Mouse (Mus musculus) WW6 (cell line): ENCODE measurements around the gene Pttg1.

Source experiments
- DNase-seq: peaks from one replicate; pipeline ENCODE4 v3.0.0-alpha.2; 2013; ENCODE audit warnings: low read depth, low spot score

Gene Pttg1

DNA sequence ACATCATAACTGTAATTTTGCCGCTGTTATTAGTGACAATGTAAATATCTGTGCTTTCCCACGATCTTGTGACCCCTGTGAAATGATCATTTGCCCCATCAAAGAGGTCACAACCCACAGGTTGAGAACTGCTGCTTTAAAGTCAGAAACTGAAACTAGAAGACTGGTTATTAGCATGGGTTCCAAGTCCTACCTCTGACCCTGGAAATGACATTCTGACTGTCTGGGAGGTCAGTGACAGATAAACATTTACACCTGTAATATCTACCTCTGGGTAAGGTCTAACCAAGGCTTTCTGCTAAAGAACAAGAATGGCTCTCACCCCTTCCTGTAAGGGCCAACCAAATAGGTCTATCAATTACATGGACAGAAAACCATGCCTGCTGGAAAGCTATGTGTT lies 17.2 kb downstream of the Pttg1 start:
- DNase-seq: no peak

DNA sequence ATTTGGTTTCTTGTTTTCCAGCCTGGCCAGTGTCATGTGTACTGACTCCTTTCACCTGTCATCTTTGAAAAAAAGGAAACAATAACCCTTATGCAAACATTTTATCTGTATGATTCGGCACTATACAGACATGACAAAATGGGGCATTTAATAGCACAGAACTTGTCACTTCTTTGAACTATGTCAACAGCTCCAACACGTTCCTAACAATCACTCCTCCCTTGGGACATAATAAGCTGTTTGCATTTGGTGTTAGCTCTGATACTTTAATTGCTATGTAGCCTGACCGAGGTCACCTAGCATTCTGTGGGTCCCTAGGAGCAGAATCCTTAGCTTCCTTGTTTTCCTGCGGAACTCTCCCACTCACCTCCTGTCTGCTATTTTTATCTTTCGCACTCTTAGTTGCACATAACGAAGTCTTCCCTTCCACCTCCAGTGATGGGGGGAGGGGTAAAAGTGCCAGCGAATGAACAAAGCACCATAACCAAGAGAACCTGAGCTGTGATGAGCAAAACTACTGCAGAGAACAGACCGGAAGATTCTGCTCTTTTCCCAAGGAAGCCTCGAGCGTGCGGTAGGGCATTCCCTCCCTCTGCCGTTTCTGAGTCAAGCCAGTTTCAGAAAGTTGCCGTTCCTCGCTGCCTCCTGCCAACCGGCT lies 21.8 kb downstream of the Pttg1 start:
- no peak for DNase-seq

DNA sequence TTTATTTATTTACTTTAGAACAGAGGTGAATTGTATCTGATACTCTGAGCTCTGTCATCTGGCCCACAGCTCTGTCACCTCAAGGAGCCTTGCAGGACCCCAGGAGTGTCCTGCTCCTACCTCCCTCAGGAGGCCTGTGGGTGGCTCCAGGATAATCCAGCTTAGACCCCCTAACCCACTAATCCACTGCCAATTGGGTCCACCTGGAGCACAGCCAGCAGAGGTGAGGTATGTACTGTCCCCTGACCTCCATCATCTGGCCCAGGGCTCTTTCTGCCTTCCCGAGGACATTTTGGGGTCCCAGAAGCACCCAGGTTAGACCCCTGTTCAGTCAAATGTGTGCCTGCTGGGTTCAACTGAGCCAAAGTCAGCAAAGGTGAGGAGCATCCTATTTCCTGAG lies 25.9 kb downstream of the Pttg1 start:
- DNase-seq: no peak

DNA sequence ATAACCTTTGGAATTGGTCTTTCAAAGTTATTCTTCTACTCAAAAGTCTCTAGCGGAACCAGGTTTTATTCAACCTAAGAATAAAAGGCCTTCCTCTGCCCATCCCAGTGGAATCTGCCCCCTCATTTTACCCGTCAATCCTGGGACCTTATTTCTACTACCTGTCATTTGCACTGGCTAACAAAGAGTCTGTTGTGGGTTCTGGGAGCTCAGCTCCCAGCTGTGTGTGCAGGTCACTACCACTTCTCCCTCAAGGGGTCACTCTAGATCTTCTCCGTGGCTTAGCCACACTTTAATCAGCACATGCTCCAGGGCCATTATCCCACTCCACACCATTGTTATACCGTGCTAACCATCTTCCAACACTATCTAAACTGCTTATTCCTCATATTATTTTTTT lies 26.8 kb downstream of the Pttg1 start:
- no peak for DNase-seq

DNA sequence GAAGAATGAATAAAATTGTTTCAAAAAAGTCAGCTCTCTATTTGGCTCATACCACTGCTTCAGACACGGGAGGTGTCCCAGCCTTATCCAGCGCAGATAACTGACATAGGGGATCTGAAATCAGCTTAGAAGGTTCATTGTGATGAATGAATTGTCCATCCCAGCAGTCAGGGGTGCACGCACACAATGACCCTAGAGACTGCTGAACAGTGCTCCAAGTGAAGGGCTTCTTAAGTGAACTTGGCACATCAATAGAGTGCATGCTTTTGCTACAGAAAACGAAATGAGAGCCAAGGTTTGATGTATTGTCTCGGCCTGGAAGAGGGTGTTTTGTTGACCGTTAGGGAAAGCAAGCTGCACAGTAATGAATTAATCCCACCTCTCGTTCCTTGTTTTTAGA lies 29.4 kb downstream of the Pttg1 start:
- DNase-seq: no peak

DNA sequence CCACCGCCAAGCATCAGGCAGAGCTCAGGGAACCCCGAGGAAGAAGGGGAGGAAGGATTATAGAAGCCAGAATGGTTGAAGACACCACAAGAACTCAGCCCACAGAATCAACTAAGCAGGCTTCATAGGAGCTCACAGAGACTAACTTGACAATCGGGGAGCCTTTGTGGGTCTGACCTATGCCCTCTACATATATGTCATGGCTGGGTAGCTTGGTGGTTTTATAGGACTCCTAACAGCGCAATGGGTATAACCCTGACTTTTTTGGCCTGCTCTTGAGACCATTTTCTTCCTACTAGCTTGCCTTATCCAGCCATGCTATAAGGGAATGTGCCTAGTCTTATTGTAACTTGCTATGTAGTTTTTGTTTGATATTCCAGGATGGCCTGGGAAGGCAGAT lies 29.8 kb downstream of the Pttg1 start:
- DNase-seq: no peak

DNA sequence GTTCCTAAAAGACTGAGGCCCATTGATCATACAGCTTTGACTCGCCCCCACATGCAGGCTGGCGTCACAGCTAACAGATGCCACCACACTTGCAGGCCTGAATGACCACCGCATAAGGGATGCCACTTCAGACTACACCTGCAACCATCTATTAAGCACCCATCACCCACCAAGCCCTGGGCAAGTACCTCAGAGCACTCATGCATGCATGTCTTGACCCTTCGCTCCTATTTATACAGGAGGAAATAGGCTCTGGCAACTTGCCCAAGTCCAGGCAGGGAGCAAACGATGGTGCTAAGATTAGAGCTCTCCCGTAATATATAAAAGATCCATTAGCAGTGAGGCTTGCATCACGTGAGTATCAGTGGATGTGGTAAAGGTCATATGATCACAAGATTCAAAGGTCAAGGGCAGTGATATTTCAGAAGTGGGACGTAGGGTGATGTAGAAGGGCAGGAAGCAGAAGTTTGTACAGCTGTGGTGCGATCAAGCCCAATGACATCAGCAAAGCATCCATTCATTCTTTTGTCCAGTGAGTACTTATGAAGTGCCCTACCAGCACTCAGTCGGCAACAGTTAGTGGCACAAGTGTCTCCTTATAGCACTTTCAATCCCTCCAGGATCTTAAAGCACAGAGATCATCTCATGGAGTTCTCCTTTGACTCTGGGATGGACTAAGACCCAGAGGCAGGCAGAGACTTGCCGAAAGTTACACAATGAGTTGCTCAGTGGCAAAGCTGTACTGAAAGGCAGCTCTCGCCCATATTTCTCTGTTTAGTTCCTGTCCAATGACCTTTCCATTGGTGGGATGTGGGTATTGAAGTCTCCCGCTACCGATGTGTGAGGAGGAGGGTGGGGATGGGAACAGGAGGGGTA lies 30.7 kb downstream of the Pttg1 start:
- no peak for DNase-seq

DNA sequence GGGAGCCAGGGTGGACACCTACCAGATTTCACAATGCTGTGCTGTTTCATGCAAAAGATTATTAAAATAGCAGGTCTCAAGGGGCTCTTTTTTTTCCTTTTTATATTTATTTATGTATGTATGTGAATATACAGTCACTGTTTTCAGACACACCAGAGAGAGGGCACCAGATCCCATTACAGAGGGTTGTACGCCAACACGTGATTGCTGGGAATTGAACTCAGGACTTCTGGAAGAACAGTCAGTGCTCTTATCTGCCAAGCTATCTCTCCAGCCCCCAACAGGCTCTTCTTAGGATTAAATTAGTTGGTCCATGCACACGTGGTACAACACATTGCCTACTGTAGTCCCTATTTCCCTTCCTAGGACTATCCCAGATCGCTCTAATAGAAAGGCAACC lies 32.7 kb downstream of the Pttg1 start:
- DNase-seq: no peak

DNA sequence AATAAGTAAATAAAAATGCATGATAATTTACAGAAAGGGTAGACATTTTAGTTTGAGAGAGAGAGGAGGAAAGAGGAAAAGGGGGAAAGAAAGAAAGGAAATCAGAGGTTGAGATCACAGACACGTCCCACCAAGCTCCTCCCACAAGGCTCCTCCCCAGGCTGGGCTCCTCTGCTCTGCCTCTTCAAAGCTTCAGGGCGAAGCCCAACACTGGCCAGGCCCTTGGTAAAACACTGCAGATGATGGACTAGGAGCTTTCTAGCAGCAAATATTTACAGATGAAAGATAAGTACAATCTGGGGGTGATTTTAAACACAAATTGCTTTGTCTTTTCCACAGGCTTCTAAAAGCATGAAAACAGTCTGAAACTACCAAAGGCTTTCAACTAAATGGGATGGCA lies 33.3 kb downstream of the Pttg1 start:
- DNase-seq: no peak

DNA sequence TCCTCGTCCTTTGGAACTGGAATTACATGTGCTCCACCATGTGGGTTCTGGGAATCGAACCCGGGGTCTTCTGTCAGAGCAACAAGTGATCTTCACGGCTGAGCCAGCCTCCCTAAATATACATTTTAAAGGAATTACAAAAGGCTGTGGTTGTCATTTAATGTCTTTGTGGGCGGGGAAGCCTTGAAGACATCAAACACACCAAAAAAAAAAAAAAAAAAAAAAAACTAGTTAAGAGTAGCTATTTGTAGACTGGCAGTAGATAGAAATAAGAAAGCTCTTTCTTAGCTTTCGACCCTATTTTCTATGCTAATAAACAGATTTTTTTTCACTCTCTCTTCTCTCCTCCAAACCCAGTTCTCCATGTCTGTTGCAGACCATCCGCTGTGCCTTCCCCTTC lies 36.9 kb downstream of the Pttg1 start:
- no peak for DNase-seq

DNA sequence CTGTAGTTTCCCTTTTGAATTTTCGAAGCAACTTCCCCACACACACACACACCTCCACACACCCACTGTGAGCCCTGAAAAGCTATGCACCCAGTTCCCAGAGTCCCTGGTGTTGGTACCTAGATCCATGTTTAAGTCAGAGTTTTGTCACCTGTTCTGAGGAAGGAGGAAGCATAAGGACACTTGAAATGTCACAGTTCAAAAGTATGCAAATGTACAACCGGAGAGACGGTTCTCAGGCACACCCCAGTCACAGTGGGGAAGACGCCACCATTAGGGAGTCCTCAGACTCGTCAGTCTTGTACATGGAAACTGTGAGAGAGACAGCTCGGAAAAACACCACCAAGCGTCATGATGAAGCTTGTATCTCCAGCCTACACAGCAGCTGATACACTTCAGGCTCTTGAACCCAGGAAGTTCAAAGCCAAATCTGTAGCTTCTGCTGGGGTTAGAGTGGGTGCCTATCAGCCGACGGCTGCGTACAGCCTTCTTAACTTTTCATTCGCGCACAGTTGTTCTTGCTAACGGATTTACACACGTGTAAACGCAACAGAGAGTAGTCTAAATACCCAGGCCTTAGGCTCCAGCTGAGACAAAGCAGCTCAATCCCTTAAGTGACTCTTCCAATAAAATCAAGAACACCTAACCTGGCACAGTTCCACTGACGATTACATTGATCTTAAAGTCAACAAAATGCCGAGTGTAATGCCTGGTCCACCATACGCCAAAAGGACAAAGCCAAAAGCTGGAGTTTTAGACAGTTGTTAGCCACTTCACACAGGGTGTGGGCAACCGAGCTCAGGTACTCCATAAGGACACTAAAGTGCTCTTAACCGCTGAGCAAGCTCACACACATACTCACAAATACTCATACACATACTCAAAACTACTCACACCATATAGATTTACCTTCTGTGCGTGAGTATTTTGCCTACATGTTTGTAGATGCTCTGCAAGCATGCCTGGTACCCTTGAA lies 37.6 kb downstream of the Pttg1 start:
- DNase-seq: no peak

DNA sequence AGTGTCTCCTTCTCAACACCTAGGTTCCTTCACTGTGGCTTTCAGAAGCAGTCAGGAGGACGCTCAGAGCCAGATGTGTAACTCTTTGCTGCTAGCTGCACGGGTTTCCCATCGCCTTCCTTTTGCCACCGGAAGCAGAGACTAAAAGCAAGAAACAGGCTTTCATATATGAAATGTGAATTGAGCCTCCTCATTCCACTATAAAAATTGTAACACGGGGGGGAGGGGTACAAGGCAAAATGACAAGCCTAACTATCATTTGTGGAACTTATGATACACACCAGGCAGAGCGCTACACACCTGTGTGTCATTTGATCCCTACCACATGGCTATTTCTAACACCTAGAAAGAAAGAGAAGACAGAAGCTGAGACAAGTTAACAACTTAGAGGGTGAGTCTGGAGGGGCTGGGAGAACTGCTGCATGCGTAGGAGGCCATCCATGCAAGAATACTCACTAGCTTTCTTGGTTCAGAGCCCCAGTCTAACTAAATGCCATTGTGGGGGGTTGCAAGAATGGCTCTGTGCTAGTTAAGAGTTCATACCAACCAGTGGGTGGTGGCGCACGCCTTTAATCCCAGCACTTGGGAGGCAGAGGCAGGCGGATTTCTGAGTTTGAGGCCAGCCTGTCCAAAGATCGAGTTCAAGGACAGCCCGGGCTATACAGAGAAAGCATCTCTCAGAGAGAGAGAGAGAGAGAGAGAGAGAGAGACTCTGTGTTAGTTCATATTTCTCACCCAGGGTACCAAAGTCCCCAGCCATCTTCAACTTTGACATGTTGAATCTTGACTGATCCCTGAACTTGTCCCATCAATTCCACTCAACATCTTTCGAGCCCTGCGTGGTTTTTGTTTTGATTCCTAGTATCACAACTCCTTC lies 38.8 kb downstream of the Pttg1 start:
- DNase-seq: no peak

DNA sequence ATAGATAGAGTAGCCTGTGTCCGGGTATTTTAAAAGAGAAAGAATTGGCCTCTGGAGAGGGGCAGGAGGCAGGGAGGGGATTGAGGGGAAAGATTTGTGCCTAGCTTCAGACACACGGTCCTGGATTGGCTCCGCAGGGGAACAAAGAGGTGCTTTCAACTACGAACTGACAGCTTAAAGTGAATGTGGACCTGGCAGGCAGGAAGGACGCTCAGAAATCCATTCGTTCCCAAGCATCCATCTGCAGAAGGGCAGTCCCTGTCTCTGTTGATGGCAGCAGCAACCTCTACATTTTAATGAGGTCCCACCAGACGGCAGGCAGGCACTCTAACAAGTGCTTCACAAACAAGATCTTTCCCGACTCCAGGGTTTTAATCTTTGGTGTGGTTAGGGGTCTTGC lies 40.3 kb downstream of the Pttg1 start:
- no peak for DNase-seq

DNA sequence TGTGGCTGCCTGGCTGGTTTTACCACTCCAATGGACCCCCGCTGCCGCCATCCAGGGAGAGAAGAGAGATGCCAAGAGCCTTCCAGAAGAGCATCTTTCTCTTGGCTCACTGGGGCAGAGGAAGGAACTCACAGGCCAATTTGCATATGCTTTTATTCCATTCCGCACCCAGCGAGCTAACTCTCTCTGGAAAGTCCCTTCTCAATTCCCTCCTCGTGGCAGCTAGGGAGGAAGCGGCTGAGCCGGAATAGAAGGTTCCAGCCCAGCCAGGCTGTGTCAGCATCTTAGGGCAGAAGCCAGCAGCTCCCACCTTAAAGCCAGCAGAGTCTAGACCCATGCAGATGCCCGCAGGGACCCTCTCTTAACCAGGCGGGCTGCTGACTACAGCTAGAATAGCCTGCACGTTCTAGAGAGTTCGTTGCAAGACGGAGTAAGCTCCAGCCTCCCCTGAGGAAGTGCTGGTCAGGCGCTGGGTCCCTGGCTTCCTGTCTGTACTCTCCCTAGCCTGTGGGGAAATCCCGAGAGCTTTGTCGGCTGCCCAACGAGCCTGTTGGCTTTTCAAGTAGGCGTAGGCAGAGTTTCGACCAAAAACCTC lies 40.9 kb downstream of the Pttg1 start:
- DNase-seq: peak; percentile 46

DNA sequence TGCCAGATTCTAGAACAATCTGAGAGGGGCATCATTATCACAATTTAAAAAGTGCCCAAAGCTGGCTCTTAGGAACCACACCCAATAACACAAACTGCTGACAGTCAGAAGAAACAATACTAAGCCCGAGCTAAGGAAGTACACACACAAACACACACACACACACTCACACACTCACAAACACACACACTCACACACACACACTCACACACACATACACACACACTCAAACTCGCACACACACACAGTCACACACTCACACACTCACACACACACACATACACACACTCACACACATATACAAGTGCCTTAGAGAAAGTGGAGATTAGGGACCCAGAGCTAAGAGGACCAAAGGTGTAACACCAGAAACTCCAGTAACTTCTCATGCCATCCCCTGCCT lies 42.5 kb downstream of the Pttg1 start:
- no peak for DNase-seq

DNA sequence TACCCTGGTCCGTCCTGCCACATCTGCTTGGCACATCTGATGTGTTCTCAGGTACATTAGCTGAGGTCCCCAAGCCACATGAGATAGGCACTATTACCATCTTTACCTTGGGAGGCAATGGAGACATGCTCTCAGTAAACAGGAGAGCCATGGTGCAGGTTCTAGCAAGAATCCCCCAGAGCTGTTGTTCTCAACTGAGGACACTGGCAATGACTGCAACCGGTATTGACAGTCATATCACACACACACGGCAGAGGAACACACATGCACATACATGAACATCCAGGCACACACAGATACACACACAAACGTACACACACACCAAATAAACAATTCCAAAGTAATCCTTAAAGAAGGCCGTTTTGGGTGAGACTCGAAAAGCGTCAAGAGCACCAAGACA lies 45.1 kb downstream of the Pttg1 start:
- DNase-seq: no peak

DNA sequence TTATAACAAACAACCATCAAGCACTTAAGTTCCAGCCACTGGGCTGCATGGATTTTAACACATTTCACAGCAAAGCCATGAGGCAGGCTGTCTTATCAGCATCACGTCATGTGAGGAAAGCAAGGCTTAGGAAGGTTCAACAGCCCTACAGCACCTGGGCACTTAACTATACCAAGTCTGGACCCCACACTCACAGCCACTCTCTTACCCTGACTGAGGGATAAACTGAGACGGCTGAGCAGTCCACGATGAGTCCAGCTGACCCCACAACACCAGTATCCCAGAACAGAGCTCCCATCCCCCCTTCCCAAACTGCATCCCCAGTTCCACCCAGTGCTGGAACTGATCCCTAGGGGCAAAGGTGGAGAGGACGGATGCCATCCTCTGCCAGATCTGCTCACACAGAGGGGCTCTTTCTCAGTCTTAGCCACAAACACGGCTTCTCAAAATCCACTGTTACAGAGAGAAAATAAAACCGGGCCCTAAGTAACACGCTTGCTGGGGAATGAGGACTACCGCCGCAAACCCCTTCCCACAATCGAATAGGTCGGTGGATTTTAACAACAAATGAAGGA lies 46.1 kb downstream of the Pttg1 start:
- DNase-seq: no peak

DNA sequence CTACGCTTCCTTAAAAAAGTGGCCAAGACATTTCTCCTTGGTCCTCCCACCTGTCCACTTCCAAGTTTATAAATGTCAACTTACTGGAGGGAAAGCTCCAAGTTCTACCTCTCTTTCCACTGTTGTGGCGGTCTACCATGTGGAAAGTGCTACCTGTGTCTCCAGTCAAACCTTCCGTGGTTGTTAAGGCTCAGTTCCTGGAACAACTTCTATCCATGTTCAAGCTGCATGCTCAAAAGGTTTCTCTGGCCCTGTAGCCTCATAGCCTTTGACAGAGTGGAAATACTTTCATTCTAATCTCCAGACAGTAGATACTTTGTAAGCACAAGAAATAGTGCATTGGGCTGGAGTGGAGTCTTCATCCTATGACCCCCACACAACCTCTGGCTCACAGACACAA lies 46.6 kb downstream of the Pttg1 start:
- DNase-seq: no peak

DNA sequence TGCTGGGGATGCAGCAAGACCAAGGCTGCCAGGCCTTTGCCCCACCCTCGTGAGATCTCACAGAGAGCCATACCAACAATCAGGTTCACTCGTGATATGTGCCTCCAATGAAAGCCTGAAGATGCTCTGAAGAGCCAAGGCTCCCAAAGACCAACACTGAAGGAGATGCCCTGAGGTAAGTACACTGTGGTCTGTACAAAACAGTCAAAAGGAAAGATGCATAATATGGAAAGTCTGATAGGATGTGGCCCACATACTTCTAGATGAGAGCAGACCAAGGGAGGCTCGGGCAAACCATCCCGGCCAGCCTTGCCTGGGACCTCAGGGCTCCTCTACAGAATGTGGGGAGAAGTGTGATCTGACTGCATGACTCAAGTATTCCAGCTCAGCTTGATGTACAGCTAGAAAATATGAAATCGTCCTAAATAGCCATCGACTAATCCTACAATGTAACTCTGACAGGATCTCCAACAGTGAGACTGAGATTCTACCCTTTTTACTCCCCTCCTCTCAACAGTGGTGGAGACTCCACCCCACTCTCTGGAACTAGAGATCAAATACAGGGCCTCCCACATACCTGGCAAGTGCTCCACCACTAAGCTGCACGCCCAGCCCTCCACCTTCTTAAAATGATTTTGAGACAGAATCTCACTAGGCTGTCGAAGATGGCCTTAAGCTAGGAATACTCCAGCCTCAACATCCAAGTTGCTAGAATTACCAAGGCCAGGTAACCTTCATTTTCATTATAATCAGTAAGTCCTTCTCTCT lies 48.8 kb downstream of the Pttg1 start:
- DNase-seq: no peak

DNA sequence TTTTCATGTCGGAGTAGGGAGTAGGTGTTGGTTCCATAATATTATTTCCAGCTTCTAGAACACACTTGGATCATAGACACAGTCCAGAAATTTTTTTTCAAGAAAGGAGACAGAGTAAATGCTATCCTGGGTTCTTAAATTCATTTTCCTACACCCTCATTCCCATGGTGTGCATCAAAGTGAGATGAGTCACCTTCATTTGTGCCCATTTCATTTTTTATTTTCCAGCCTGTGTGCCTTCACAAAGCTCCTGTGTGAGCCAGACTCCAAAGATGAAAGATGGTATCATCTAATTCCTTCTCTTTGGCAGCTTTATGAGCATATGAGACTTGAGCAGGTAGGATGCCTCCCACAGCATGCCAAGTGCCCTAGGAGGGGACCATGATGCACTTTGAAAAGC lies 49.5 kb downstream of the Pttg1 start:
- no peak for DNase-seq
